Mouse (Mus musculus) kidney, postnatal 25 days (tissue): Measurements from ENCODE around the gene Nisch.

Experiments used
- DNase-seq, 2 experiments: peaks; one replicate each; pipeline ENCODE4 v3.0.0; 2021; ENCODE audit warnings: mixed read lengths in 2 of 2

Gene Nisch

GRCm38 (mm10) chr14:31160196-31161150 lies 56.3 kb downstream of the Nisch start:
- no peak for DNase-seq

DNA sequence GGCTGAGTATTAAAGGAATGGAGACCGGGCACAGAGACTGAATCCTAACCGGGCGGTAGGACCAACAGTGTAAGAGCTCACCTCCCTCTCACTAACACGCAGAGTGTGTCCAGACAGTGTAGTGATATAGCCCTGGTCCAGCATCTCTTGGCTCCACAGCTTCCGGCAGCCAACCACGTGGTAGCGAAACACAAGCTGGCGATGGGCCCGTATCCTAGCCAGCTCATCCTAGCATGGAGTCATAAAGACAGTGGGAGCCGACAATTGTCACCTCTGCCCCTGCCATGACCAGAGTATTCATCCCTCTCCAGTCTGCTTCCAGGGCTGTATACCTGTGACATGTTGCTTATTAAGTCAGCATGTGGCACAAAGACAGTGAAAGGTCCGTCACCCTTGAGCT lies 71.1 kb downstream of the Nisch start:
- DNase-seq = no peak

DNA sequence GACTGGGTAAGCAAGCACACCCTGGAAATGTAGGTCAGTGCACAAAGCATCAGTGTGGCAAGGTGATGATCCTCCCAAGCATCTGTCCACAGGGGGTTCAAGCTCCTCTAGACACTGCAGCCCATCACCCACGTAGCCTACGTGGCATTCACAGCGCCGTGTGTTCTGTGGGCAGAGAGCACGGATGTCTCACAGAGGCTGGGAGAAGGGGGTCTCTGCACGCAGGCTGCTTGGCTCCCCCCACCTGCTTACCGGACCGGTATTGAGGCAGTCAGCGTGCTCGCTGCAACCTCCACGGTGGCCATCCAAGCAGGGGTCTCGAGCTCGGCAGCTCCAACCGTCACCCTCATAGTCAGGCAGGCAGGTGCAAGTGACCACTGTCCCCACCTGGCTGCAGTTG lies 75.7 kb downstream of the Nisch start:
- DNase-seq = no peak

DNA sequence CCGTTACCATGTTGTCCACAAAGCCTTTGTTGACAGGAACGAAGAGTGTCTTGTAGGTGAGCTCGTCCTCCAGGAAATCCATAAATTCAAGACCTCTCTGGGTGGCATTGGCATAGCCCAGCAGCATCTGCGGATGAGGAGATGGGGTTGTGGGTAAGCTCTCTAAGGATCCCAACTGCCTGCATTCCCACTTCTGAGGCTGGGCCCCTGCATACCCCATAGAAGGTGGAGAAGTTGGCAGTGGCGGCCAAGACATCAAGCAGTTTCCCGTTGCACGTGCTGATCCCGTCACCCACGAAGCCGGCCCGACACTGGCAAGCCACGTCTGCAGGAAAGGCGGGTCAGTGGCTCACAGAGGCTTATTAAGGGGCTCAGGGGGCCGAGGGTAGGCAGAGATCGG lies 76.6 kb downstream of the Nisch start:
- peak in 1 of 2 experiments; percentile 32 for DNase-seq

- peak in 1 of 2 experiments; percentile 36 for DNase-seq
These were observed 77.1 kb downstream of the Nisch start for GRCm38 (mm10) chr14:31139666-31140065.

- peak in 1 of 2 experiments; percentile 48 for DNase-seq
These were observed 77.8 kb downstream of the Nisch start for GRCm38 (mm10) chr14:31138897-31139429.

DNA sequence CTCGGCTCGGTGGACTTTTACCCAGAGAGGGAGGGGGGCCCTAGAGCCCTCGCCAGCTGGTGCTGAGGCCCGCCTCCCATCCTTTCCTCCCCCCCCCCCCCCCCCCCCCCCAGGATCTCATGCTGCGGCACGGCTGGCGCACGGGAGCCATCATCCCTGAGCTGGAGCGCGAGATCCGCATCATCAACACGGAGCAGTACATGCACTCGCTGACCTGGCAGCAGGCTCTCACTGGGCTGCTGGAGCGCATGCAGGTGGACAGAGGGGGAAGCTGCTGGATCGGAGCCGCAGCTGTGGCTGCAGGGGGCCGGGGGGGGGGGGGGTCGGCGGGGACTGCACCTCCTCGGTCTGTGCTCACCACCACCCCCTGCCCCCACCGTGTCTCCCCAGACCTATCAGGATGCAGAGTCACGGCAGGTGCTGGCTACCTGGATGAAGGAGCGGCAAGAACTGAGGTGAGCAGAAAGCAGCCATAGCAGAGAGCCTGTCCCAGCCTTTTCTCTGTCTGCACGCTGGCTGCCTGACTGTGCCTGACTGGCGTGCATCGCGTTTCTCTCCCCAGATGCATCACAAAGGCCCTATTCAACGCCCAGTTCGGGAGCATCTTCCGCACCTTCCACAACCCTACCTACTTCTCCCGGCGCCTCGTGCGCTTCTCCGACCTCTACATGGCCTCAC lies 78.4 kb downstream of the Nisch start:
- peak in 1 of 2 experiments; percentile 38 for DNase-seq

DNA sequence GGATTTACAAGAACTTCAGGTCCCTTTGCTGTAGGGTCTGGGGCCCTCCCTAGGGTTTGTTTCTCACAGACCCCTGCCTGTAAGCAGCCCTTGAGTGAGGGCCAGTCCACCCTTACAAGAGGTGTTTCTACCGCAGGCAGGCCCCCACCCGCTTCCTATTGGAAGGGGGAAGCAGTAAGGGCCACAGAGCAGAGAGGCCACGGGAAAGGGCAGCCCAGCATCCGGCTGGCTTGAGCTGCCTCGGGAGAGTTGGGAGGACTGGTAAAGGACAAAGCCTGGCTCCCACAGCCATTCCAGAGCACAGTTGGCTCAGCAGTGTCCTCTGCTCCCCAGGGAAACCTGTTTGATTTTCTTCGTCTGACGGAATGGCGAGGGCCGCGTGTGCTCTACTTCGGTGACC lies 79.0 kb downstream of the Nisch start:
- DNase-seq = peak; percentile 65 to 83

DNA sequence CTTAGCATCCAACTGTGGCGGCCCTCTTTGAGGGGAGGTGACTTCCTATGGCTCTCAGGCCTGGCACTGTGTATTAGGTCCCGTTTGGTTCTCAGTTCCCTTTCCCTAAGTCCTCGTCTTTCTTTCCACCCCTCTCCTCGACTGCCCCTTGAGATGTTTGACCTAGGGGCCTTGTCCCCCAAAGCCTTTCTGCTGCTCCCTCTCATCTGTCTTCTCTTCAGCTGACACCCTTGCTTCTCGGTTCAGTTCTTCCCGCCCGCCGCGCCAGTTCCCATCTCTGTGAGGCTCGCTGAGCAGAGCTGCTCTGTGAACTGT lies 79.5 kb downstream of the Nisch start:
- DNase-seq = peak in 1 of 2 experiments; percentile 29

DNA sequence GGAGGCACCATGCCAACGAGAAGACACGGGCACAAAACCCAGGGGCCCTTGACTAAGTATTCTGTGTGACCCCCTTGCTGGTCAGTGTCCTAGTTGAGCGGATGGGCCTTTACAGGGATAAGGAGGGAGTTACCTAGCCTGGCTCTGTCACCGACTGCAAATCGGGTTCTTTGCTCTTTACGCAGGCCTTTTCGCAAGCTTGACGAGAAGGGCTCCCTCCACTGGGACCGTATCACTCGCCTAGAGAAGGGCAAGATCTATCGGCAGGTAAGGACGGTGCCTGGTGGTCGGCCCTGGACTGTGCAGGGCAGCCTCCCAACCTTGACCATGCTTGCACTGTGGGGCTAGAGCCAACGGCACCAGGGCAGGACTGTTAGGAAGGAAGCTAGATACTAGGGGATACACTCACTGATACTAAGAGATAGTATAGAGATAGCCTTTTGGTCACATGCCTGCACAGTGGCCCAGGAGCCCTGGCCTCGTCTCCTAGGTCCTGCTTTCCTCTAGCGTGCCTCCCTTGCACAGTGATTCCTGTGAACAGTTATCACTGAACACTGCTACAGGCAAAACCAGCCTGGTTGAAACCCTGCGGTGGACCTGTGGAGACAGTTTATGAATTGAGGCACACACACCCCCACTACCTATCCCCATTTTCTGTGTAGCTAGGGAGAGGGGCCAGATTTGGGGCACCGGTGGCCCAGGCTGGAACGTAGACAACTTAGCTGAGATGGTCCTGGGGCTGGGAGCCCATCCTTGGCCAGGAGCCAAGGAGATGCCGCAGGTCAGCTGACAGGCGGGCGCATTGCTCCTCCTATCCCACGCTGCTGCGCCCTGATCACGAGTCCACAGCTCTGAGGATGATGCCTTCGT lies 80.1 kb downstream of the Nisch start:
- peak in 1 of 2 experiments; percentile 42 for DNase-seq

GRCm38 (mm10) chr14:31135495-31136410 lies 81.0 kb downstream of the Nisch start:
- peak in 1 of 2 experiments; percentile 22 for DNase-seq

DNA sequence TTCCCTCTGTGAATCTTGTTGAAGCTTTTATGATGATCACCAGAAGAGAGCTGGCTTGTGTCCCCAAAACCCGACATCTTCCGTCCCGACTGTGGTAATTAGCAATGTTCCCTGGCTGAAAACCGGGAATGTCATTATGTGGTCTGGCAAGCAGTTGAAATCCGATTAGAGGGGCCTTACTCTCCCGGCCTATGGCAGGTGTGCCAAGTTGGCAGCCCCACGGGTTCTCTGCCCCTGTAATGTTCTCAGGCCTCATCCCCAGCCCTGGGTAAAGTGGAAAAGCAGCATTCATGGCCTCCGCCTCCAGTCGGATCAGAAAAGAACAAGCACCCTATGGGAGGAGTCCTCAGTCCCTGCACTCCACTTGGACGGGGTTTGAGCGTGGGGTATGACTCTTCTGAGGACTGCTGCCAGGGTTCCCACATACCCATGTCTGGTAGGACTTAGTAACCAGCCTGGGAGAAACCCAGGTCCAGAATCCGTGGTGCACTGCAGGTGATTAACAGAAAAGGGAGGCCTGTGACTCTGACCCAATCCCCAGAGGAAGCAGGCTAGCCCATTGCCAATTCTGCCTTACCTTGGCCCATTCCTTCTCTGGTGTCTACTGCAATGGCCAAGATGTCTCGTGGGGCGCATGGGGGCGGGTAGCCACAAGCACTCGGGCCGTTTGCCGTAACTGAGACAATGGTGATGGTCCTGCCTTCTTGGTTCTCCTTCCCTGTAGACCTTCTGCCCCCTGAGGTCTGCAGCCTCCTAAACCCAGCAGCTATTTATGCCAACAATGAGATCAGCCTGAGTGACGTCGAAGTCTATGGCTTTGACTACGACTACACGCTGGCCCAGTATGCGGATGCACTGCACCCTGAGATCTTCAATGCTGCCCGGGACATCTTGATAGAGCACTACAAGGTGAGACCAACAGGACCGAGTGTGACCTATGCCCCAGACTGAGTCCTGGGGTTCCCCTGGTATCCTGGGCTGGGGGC lies 82.4 kb downstream of the Nisch start:
- DNase-seq = no peak

DNA sequence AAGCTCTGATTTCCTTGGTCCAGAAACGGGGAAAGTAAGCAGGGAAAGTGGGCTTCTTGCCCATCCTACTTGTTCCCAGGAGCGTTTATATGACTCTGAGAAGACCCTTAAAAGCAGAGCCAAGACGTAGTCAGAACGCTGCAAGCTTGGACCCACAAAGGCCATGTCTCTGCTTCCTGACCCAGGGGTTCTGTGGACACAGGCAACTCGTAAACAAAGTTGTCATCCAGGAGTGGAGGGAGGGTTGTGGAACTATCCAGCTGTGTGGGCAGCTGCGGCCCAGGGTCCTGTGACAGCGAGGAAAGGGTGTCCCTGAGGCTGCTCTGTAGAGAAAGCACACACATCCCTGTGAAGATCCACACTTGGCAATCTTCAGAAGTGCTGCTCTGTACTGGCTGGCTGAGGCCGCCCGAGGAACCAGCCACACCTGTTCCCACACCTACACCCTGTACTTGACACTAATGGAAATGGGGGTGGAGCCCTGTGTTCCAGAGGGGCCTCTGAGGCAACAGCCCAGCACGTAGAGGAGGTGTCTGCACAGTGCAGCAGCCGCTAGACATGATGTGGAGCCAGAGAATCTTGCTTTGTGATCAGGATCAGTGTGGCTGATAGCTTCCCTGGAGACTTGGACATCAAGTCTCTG lies 83.6 kb downstream of the Nisch start:
- no peak for DNase-seq

DNA sequence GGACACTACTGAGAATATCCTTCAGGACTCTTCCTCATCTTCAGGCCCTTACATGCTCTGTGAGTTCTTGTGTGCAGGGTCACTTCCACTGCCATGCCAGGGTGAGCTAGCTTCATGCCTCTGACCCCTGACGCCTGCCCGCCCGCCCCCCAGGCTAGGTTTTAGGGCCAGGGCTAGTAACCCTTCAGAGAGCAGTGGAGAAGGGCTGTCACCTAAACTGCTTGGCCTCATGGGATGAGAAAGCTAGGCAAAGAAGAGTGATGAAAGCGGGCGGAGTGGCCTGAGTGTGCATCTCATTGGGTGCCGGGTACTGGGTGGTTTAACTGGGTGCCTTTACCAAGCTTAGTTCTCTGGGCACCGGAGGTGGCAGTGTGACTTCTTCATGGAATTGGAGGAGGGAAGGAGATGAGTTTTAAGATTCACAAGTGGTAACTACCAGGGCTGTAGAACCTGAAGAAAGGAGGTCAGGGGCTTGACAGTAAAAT lies 84.2 kb downstream of the Nisch start:
- DNase-seq = no peak

- peak in 1 of 2 experiments; percentile 66 for DNase-seq
These were observed 84.7 kb downstream of the Nisch start for GRCm38 (mm10) chr14:31132031-31132430.

DNA sequence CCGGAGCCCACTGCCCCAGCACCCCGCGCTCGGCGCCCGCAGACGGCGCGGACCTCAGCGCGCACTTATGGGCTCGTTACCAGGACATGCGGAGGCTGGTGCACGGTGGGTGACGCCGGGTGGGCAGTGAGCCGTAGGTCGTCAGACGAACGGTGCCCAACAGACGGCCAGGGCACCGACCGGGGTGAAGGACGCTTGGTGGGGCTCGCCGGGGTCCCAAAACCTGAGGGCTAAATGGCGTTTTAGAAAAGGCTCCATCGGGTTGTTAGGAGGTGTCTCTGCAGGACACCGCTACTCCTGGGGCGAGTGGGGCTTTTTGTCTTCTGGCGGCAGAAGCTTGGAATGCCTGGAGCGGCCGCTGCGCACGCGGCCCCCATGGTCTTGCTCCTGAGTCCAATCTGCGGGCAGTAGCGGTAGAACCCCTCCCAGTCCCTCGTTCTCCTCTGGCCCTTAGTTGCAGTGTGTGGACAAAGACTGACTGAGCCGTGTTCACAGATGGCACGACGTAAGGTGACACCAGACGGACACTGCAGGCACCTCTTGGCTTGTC lies 85.4 kb downstream of the Nisch start:
- DNase-seq = peak in 1 of 2 experiments; percentile 8

- DNase-seq = peak; percentile 92 to 96
These were observed 86.2 kb downstream of the Nisch start, which contains the start of gene Nt5dc2 for GRCm38 (mm10) chr14:31130236-31131220. Gene Nt5dc2 (plus strand): TSS chr14:31131053.
